Mouse (Mus musculus) ES-E14 (cell line): ENCODE results near the gene Rev3l.

Experiments used
- CHD2 ChIP-seq: IDR thresholded peaks from 2 replicates; pipeline ENCODE4 v1.6.1; 2014; ENCODE audit warnings: mild to moderate bottlenecking, low read depth, low read length, inconsistent platforms
- HCFC1 ChIP-seq: IDR thresholded peaks from 2 replicates; pipeline ENCODE4 v1.6.1; 2012; ENCODE audit warnings: low read length, inconsistent platforms, borderline replicate concordance; ENCODE audit not compliant: insufficient read depth
- MAFK ChIP-seq: IDR thresholded peaks from 2 replicates; pipeline ENCODE4 v1.6.1; 2014; ENCODE audit warnings: mild to moderate bottlenecking, low read depth, low read length, inconsistent platforms; ENCODE audit not compliant: insufficient read depth
- ZC3H11A ChIP-seq: IDR thresholded peaks from 2 replicates; pipeline ENCODE4 v1.6.1; 2012; ENCODE audit warnings: low read depth, mild to moderate bottlenecking, inconsistent platforms, low read length, borderline replicate concordance

- TF ChIP-seq CHD2 (no peak), ZC3H11A (no peak), HCFC1 (no peak), MAFK (no peak)
Observed at GRCm38 (mm10) chr10:39893702-39894697, 162.1 kb downstream of the Rev3l start.
